Mouse (Mus musculus) thymus, adult 2 months (tissue): Measurements from ENCODE around the gene Papolb. TPM values are rescaled to one million over a fixed set of nuclear protein-coding genes. Genes with fewer than 3 reads are reported as not detected.

Experiments
- DNase-seq: peaks from one replicate; pipeline ENCODE4 v3.0.0; 2021
- H3K27ac ChIP-seq: fragments of 200-500 bp; 2 replicates; pipeline ENCODE4 v1.5.1; 2012; ENCODE audit warnings: low read length, control low read depth; ENCODE audit not compliant: control insufficient read depth, insufficient read depth
- H3K27me3 ChIP-seq: fragments of 200-500 bp; 2 replicates; pipeline ENCODE4 v1.6.1; 2012; ENCODE audit warnings: mild to moderate bottlenecking, low read length, moderate library complexity, mixed read lengths; ENCODE audit not compliant: control insufficient read depth, insufficient read depth
- H3K36me3 ChIP-seq: fragments of 200-500 bp; 2 replicates; pipeline ENCODE4 v1.6.1; 2012; ENCODE audit warnings: mild to moderate bottlenecking, low read length, moderate library complexity; ENCODE audit not compliant: control insufficient read depth, insufficient read depth
- H3K4me1 ChIP-seq: fragments of 200-500 bp; replicated peaks from 2 replicates; pipeline ENCODE4 v1.6.1; 2012; ENCODE audit warnings: low read length; ENCODE audit not compliant: control insufficient read depth, insufficient read depth
- H3K4me3 ChIP-seq: fragments of 200-500 bp; 2 replicates; pipeline ENCODE4 v1.5.1; 2012; ENCODE audit warnings: mild to moderate bottlenecking, low read length, control low read depth, moderate library complexity; ENCODE audit not compliant: control insufficient read depth, insufficient read depth
- CTCF ChIP-seq: fragments of 200-500 bp; IDR thresholded peaks from 2 replicates; pipeline ENCODE4 v1.5.1; 2012; ENCODE audit warnings: mild to moderate bottlenecking, control low read depth, low read length, moderate library complexity, borderline replicate concordance; ENCODE audit not compliant: control insufficient read depth, poor library complexity, insufficient read depth; ENCODE audit errors: extremely low read depth
- POLR2A ChIP-seq: fragments of 200-500 bp; IDR thresholded peaks from 2 replicates; pipeline ENCODE4 v1.6.1; 2012; ENCODE audit warnings: mild to moderate bottlenecking, low read length, control low read depth, moderate library complexity; ENCODE audit not compliant: control insufficient read depth, poor library complexity, insufficient read depth; ENCODE audit errors: extremely low read depth
- WGBS: fragments of 180-500 bp; shearing (Covaris S2); methylation state at CpG from one replicate; pipeline ENCODE4 v1.1.7; 2018; 5-methylcytosine and 5-hydroxymethylcytosine counted together
- polyA plus RNA-seq: library from polyadenylated mRNA; depleted of rRNA; stranded (reverse); fragments of >200 nt; gene quantifications from 2 replicates; pipeline ENCODE4 v1.2.3, GENCODE M21; 2012

Gene Papolb
- polyA plus RNA-seq, 1 experiment, result 0.04 TPM

GRCm38 (mm10) chr5:142505695-142506423 lies 24.0 kb downstream of the Papolb start:
- no peaks in the 10 kb centered on the region for H3K4me1 ChIP-seq
- no peak for TF ChIP-seq POLR2A
- no peak for TF ChIP-seq CTCF
- no peak overlapping the region for H3K4me3 ChIP-seq
- no peaks in the 10 kb centered on the region for H3K36me3 ChIP-seq
- H3K27ac ChIP-seq, result no peak overlapping the region
- H3K27me3 ChIP-seq, result no peaks in the 10 kb centered on the region
- no peak for DNase-seq
- 71% methylated on average over 3 of the region's 3 CpGs for WGBS

- Histone ChIP-seq H3K27me3 (no peaks in the 10 kb centered on the region), H3K4me3 (no peak overlapping the region), H3K27ac (no peak overlapping the region), H3K36me3 (no peaks in the 10 kb centered on the region), H3K4me1 (no peaks in the 10 kb centered on the region)
- TF ChIP-seq POLR2A (no peak), CTCF (no peak)
- 36% methylated on average over 3 of the region's 3 CpGs for WGBS
- no peak for DNase-seq
These were observed 25.7 kb downstream of the Papolb start for GRCm38 (mm10) chr5:142504175-142504574.

- Histone ChIP-seq H3K27ac (no peak overlapping the region), H3K4me1 (no peaks in the 10 kb centered on the region), H3K4me3 (no peak overlapping the region), H3K27me3 (no peaks in the 10 kb centered on the region), H3K36me3 (no peaks in the 10 kb centered on the region)
- TF ChIP-seq POLR2A, result no peak
- peak; percentile 47; the same call in 1 of the 2 replicates for TF ChIP-seq CTCF
- WGBS, result 8% methylated on average over 3 of the region's 3 CpGs
- DNase-seq, result peak; percentile 53
These were observed 27.5 kb downstream of the Papolb start for GRCm38 (mm10) chr5:142502414-142502813.

- no peak overlapping the region for H3K27ac ChIP-seq
- TF ChIP-seq POLR2A, result no peak
- no peak for TF ChIP-seq CTCF
- no peaks in the 10 kb centered on the region for H3K4me1 ChIP-seq
- WGBS, result 65% methylated on average over 10 of the region's 10 CpGs
- no peak overlapping the region for H3K4me3 ChIP-seq
- no peak for DNase-seq
- no peaks in the 10 kb centered on the region for H3K36me3 ChIP-seq
- no peaks in the 10 kb centered on the region for H3K27me3 ChIP-seq
These were observed 29.0 kb downstream of the Papolb start for GRCm38 (mm10) chr5:142500918-142501317.

- Histone ChIP-seq H3K4me1 (no peaks in the 10 kb centered on the region), H3K27me3 (no peaks in the 10 kb centered on the region), H3K36me3 (no peaks in the 10 kb centered on the region), H3K4me3 (no peak overlapping the region), H3K27ac (no peak overlapping the region)
- 40% methylated on average over 3 of the region's 3 CpGs for WGBS
- peak; percentile 38 for DNase-seq
- no peak for TF ChIP-seq CTCF
- TF ChIP-seq POLR2A, result no peak
These were observed 30.9 kb downstream of the Papolb start for GRCm38 (mm10) chr5:142498964-142499363.

GRCm38 (mm10) chr5:142495321-142496096 lies 34.4 kb downstream of the Papolb start:
- H3K36me3 ChIP-seq, result no peaks in the 10 kb centered on the region
- DNase-seq, result no peak
- H3K4me3 ChIP-seq, result no peak overlapping the region
- 81% methylated on average over 14 of the region's 14 CpGs for WGBS
- H3K4me1 ChIP-seq, result no peaks in the 10 kb centered on the region
- H3K27ac ChIP-seq, result no peak overlapping the region
- no peak for TF ChIP-seq CTCF
- no peak for TF ChIP-seq POLR2A
- no peaks in the 10 kb centered on the region for H3K27me3 ChIP-seq

GRCm38 (mm10) chr5:142493307-142493706 lies 36.6 kb downstream of the Papolb start:
- WGBS, result 82% methylated on average over 3 of the region's 3 CpGs
- TF ChIP-seq CTCF, result no peak
- no peak for TF ChIP-seq POLR2A
- DNase-seq, result no peak
- H3K27me3 ChIP-seq, result no peaks in the 10 kb centered on the region
- H3K4me1 ChIP-seq, result no peaks in the 10 kb centered on the region
- H3K36me3 ChIP-seq, result no peaks in the 10 kb centered on the region
- H3K27ac ChIP-seq, result no peak overlapping the region
- H3K4me3 ChIP-seq, result no peak overlapping the region
